Mouse (Mus musculus) thymus, adult 2 months (tissue): ENCODE results near the gene Pip4k2c. TPM values are rescaled to one million over a fixed set of nuclear protein-coding genes. Genes with fewer than 3 reads are reported as not detected.

Source experiments
- DNase-seq: peaks from one replicate; pipeline ENCODE4 v3.0.0; 2021
- H3K27ac ChIP-seq: fragments of 200-500 bp; 2 replicates; pipeline ENCODE4 v1.5.1; 2012; ENCODE audit warnings: low read length, control low read depth; ENCODE audit not compliant: control insufficient read depth, insufficient read depth
- H3K27me3 ChIP-seq: fragments of 200-500 bp; 2 replicates; pipeline ENCODE4 v1.6.1; 2012; ENCODE audit warnings: mild to moderate bottlenecking, low read length, moderate library complexity, mixed read lengths; ENCODE audit not compliant: control insufficient read depth, insufficient read depth
- H3K36me3 ChIP-seq: fragments of 200-500 bp; 2 replicates; pipeline ENCODE4 v1.6.1; 2012; ENCODE audit warnings: mild to moderate bottlenecking, low read length, moderate library complexity; ENCODE audit not compliant: control insufficient read depth, insufficient read depth
- H3K4me1 ChIP-seq: fragments of 200-500 bp; replicated peaks from 2 replicates; pipeline ENCODE4 v1.6.1; 2012; ENCODE audit warnings: low read length; ENCODE audit not compliant: control insufficient read depth, insufficient read depth
- H3K4me3 ChIP-seq: fragments of 200-500 bp; 2 replicates; pipeline ENCODE4 v1.5.1; 2012; ENCODE audit warnings: mild to moderate bottlenecking, low read length, control low read depth, moderate library complexity; ENCODE audit not compliant: control insufficient read depth, insufficient read depth
- CTCF ChIP-seq: fragments of 200-500 bp; IDR thresholded peaks from 2 replicates; pipeline ENCODE4 v1.5.1; 2012; ENCODE audit warnings: mild to moderate bottlenecking, control low read depth, low read length, moderate library complexity, borderline replicate concordance; ENCODE audit not compliant: control insufficient read depth, poor library complexity, insufficient read depth; ENCODE audit errors: extremely low read depth
- POLR2A ChIP-seq: fragments of 200-500 bp; IDR thresholded peaks from 2 replicates; pipeline ENCODE4 v1.6.1; 2012; ENCODE audit warnings: mild to moderate bottlenecking, low read length, control low read depth, moderate library complexity; ENCODE audit not compliant: control insufficient read depth, poor library complexity, insufficient read depth; ENCODE audit errors: extremely low read depth
- WGBS: fragments of 180-500 bp; shearing (Covaris S2); methylation state at CpG from one replicate; pipeline ENCODE4 v1.1.7; 2018; 5-methylcytosine and 5-hydroxymethylcytosine counted together
- polyA plus RNA-seq: library from polyadenylated mRNA; depleted of rRNA; stranded (reverse); fragments of >200 nt; gene quantifications from 2 replicates; pipeline ENCODE4 v1.2.3, GENCODE M21; 2012

Pip4k2c gene
- polyA plus RNA-seq, 1 experiment: 36.1 TPM

GRCm38 (mm10) chr10:127160728-127161127 lies 50.7 kb downstream of the Pip4k2c start:
- TF ChIP-seq CTCF (no peak), POLR2A (no peak)
- no peak overlapping the region for H3K27ac ChIP-seq

GRCm38 (mm10) chr10:127160081-127160480 lies 51.3 kb downstream of the Pip4k2c start:
- no peak overlapping the region for H3K27ac ChIP-seq
- 96% methylated on average over 9 of the region's 9 CpGs for WGBS
- TF ChIP-seq POLR2A (no peak), CTCF (no peak)
- no peaks in the 10 kb centered on the region for H3K36me3 ChIP-seq
- DNase-seq: no peak
- no peak overlapping the region for H3K4me3 ChIP-seq
- H3K27me3 ChIP-seq: no peaks in the 10 kb centered on the region
- peaks cover 19% of the 10 kb centered on the region for H3K4me1 ChIP-seq

More at GRCm38 (mm10) chr10:127160728-127161127, 50.7 kb downstream of the Pip4k2c start:
- WGBS: 55% methylated on average over 3 of the region's 3 CpGs
- Histone ChIP-seq H3K4me3 (no peak overlapping the region), H3K36me3 (no peaks in the 10 kb centered on the region), H3K4me1 (peaks cover 19% of the 10 kb centered on the region), H3K27me3 (no peaks in the 10 kb centered on the region)
- DNase-seq: no peak

DNA sequence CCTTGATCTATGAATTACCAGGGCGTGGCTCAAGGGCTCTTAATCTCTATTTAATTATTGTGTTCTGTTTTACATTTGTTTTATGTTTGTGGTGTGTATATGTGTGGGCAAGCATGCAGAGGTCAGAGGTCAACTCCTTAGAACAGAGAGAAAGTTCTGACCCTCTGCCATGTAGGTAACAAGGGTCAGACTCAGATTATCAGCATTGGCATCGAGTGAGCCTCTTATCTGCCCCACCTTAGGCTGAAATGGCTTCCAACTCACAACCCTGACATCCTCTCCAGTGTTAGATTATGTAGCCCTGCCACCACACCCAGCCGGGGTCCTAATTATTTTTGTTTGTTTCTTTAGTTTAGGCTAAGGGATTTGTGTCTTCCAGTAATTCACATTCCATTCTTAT lies 52.9 kb downstream of the Pip4k2c start:
- WGBS: 89% methylated on average over 3 of the region's 3 CpGs
- Histone ChIP-seq H3K27ac (no peak overlapping the region), H3K4me3 (no peak overlapping the region), H3K27me3 (no peaks in the 10 kb centered on the region), H3K4me1 (peaks cover 9% of the 10 kb centered on the region), H3K36me3 (no peaks in the 10 kb centered on the region)
- TF ChIP-seq POLR2A (no peak), CTCF (no peak)
- DNase-seq: no peak

- 94% methylated on average over 1 of the region's 1 CpGs for WGBS
- H3K4me3 ChIP-seq: no peak overlapping the region
- H3K27me3 ChIP-seq: no peaks in the 10 kb centered on the region
- H3K4me1 ChIP-seq: 0 out of 2 replicates have a peak, but pooled peaks cover 3% of the 10 kb centered on the region
- TF ChIP-seq POLR2A (no peak), CTCF (no peak)
- no peak for DNase-seq
- no peak overlapping the region for H3K27ac ChIP-seq
- no peaks in the 10 kb centered on the region for H3K36me3 ChIP-seq
Measured at GRCm38 (mm10) chr10:127156511-127156910, 54.9 kb downstream of the Pip4k2c start.

DNA sequence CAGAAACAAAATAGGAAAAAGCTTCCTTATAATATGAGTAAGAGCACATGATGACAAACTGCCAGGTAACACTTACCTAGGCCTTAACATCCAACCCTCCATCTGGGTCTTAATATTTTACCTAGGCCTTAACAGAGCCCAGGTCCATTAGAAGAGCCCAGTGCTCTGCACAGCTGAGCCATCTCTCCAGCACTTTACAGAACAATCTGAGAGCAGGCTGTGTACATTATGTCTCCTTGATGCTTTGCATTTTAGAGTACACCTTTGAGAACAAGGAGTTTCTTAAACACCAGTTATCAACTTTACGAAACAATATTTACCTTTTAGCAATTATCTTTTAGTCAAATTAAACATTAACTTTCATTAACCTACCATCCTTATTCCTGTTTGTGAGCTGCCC lies 55.3 kb downstream of the Pip4k2c start:
- DNase-seq: no peak
- H3K4me3 ChIP-seq: no peak overlapping the region
- no peak overlapping the region for H3K27ac ChIP-seq
- no peaks in the 10 kb centered on the region for H3K27me3 ChIP-seq
- TF ChIP-seq POLR2A: no peak
- no peak for TF ChIP-seq CTCF
- 0 out of 2 replicates have a peak, but pooled peaks cover 3% of the 10 kb centered on the region for H3K4me1 ChIP-seq
- 96% methylated on average over 1 of the region's 1 CpGs for WGBS
- no peaks in the 10 kb centered on the region for H3K36me3 ChIP-seq

- DNase-seq: no peak
- H3K4me1 ChIP-seq: peaks cover 6% of the 10 kb centered on the region; the same call in 1 of the 2 replicates
- no peak overlapping the region for H3K27ac ChIP-seq
- H3K4me3 ChIP-seq: no peak overlapping the region
- 96% methylated on average over 5 of the region's 5 CpGs for WGBS
- H3K36me3 ChIP-seq: no peaks in the 10 kb centered on the region
- TF ChIP-seq CTCF (no peak), POLR2A (no peak)
- no peaks in the 10 kb centered on the region for H3K27me3 ChIP-seq
Measured at GRCm38 (mm10) chr10:127154652-127155051, 56.7 kb downstream of the Pip4k2c start.

DNA sequence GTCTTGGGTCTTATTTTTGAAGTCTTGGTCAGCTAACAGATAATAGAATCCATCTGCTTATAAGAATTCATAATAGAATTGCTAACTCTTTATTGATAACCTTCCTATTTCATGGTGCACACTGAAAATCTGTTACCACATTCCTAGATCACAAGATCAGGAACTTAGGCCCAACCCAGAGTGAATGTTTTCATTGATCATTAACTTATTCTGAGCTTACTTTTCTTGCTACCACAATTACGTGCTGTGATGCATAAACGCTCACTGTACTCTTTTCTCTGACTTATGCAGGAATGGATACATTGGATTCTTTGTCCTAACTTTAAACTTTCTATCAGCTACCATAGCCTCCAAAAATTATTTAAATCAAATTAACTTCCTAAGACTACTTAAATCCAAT lies 57.1 kb downstream of the Pip4k2c start:
- no peaks in the 10 kb centered on the region for H3K36me3 ChIP-seq
- H3K4me3 ChIP-seq: no peak overlapping the region
- H3K27ac ChIP-seq: no peak overlapping the region
- H3K4me1 ChIP-seq: peaks cover 6% of the 10 kb centered on the region; the same call in 1 of the 2 replicates
- 94% methylated on average over 2 of the region's 2 CpGs for WGBS
- H3K27me3 ChIP-seq: no peaks in the 10 kb centered on the region
- DNase-seq: no peak
- TF ChIP-seq POLR2A: no peak
- no peak for TF ChIP-seq CTCF
